Mouse (Mus musculus): ENCODE measurements at regions not wholly inside any gene's neighbourhood (a gene's known extent, or its start where the extent isn't known, plus 50 kb on each side); places are given as distances from the start of the nearest gene placed in this dataset.

DNA sequence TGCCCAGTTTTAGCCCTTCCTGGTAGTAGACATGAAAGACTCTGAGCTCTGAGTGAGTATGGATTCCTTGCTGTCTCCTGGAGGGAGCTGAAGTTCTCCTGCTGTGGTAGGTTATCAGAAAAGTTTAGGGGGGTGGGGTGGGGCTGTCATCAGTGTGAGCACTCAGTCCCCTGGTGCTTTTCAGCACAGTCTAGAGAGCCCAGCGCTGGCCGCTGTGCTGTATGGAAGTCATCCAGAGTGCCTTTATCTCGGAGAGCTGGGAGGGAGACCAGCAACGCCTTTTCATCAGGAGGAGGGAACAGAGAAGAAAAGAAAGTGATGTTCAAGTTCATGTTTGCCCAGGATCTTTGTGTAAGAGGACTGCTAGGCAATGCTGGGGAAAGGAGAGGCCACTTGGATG is 163.6 kb downstream of the Cyp26b1 start:
- Histone ChIP-seq H3K9me3 (replicated peaks) (no peaks in the 10 kb centered on the region), H3K4me3 (no peak overlapping the region), H3K36me3 (no peaks in the 10 kb centered on the region), H3K4me1 (peaks cover 20% of the 10 kb centered on the region), H3K27me3 (ENCODE audit: low read depth, poor library complexity, severe bottlenecking) (0 out of 2 replicates have a peak, but pooled peaks cover 4% of the 10 kb centered on the region), H3K27ac (replicated peaks) (no peak overlapping the region)
- DNase-seq (ENCODE audit: low spot score): no peak
- 71% methylated on average over 4 of the region's 4 CpGs for WGBS

DNA sequence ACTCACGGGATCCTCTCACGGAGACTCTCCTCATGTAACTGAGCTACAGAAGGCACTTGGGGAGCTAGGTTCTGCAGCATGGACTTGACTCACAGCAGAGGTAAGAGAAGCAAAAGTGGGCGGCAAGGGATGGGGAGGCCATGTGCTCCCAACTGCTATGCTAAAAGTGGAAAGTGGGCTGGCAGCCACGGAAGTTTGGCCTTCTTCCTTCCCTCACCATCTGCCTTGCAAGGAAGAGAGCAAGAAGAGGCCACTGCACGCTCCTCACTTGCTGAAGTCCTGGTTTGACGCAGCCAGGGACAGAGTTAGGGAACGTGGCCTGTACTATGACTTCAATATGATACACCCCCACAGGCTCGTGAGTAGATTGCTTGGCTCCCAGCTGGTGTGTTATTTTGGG is 164.5 kb downstream of the Cyp26b1 start:
- Histone ChIP-seq H3K36me3 (no peaks in the 10 kb centered on the region), H3K27me3 (ENCODE audit: low read depth, poor library complexity, severe bottlenecking) (0 out of 2 replicates have a peak, but pooled peaks cover 4% of the 10 kb centered on the region), H3K4me1 (peaks cover 20% of the 10 kb centered on the region), H3K9me3 (replicated peaks) (no peaks in the 10 kb centered on the region), H3K27ac (replicated peaks) (no peak overlapping the region), H3K4me3 (no peak overlapping the region)
- no peak for DNase-seq (ENCODE audit: low spot score)
- 88% methylated on average over 8 of the region's 8 CpGs for WGBS

DNA sequence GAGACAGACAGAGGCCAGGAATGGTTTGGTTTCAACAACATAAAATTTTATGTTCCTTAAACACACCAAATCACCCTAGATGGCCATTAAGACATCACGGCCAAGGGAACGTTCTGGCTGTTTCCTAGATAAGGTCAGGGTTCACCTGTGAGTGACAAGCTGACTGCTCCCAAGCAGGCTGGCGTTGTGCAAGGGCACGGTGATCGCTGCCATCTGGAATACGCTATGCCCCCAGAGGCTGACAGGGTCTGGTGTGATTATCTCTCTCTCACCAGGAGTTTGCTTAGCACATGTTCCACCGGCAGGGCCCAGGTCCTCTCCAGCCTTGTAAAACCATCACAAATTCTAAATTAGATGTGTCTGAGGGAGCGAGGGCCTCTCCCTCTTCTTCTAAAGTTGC is 167.0 kb downstream of the Cyp26b1 start:
- Histone ChIP-seq H3K36me3 (no peaks in the 10 kb centered on the region), H3K4me3 (no peak overlapping the region), H3K9me3 (replicated peaks) (no peaks in the 10 kb centered on the region), H3K27ac (replicated peaks) (no peak overlapping the region), H3K4me1 (peaks cover 15% of the 10 kb centered on the region), H3K27me3 (ENCODE audit: low read depth, poor library complexity, severe bottlenecking) (0 out of 2 replicates have a peak, but pooled peaks cover 4% of the 10 kb centered on the region)
- no peak for DNase-seq (ENCODE audit: low spot score)
- WGBS: 83% methylated on average over 8 of the region's 8 CpGs

DNA sequence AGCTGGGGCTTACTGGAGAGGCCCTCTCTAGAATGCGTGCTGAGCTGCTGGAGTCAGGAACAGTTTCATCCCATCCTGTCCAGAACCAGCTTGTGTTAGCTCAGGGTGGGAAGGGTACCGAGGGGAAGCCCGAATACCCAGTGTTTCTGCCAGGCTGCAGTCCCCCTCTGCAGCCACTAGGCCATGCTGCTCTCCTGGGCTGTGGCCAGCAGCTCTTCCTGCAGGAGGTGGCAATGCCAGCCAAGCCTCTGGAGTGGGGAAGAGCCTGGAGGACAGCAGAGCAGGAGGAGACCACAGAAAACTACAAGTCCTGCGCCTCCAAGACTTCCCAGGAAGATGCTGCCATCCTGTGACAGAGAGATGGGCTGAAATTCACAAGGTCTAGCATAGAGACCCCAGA is 167.9 kb downstream of the Cyp26b1 start:
- 51% methylated on average over 4 of the region's 4 CpGs for WGBS
- Histone ChIP-seq H3K36me3 (no peaks in the 10 kb centered on the region), H3K9me3 (replicated peaks) (no peaks in the 10 kb centered on the region), H3K4me3 (no peak overlapping the region), H3K4me1 (peaks cover 8% of the 10 kb centered on the region), H3K27ac (replicated peaks) (no peak overlapping the region), H3K27me3 (ENCODE audit: low read depth, poor library complexity, severe bottlenecking) (0 out of 2 replicates have a peak, but pooled peaks cover 4% of the 10 kb centered on the region)
- peak; percentile 35 for DNase-seq (ENCODE audit: low spot score)

DNA sequence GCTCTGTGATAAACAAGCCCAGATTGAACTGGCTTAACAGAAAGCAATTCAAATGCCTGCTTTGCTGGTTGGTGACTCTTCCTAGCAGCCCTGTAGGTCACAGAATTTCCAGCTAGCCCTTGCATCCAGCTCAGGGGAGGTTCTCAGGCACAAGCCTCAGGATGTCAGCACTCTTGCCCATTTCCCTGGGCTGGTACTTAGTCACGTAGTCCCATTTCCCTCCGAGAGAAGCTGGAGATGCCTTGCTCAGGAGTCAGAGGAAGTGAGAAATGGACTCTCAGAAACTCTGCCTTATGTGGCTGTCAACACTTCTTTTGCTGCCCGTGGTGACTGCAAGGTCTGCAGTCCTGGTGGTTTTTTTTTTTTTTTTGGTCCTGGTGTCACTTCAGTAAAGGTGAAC is 170.8 kb downstream of the Cyp26b1 start:
- H3K27ac ChIP-seq (replicated peaks): no peak overlapping the region
- H3K27me3 ChIP-seq (ENCODE audit: low read depth, poor library complexity, severe bottlenecking): no peaks in the 10 kb centered on the region
- 73% methylated on average over 3 of the region's 3 CpGs for WGBS
- DNase-seq (ENCODE audit: low spot score): no peak
- H3K4me3 ChIP-seq: no peak overlapping the region
- no peaks in the 10 kb centered on the region for H3K9me3 ChIP-seq (replicated peaks)
- H3K36me3 ChIP-seq: no peaks in the 10 kb centered on the region
- peaks cover 17% of the 10 kb centered on the region for H3K4me1 ChIP-seq

DNA sequence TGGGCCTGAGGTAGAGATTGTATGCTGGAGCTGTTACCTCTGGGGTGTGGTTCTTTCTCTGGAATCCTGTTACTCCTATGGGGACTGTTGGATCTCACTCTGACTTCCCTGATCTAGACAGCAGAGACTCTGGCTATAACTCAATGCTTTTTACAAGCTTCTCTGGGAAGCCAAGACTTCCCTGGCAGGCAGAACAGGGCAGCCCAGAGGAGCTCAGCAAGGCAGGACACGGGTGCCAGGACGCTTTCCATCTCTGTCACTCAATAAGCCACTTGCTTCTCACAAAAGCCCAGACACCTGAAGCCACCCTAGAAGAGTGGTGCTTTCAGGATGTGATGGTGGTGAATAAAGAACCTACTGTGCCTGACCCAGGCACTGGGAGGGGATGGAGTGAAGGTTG is 174.0 kb downstream of the Cyp26b1 start:
- Histone ChIP-seq H3K27ac (replicated peaks) (no peak overlapping the region), H3K36me3 (no peaks in the 10 kb centered on the region), H3K4me3 (no peak overlapping the region), H3K9me3 (replicated peaks) (no peaks in the 10 kb centered on the region), H3K27me3 (ENCODE audit: low read depth, poor library complexity, severe bottlenecking) (no peaks in the 10 kb centered on the region), H3K4me1 (peaks cover 17% of the 10 kb centered on the region)
- 87% methylated on average over 2 of the region's 2 CpGs for WGBS
- DNase-seq (ENCODE audit: low spot score): no peak

DNA sequence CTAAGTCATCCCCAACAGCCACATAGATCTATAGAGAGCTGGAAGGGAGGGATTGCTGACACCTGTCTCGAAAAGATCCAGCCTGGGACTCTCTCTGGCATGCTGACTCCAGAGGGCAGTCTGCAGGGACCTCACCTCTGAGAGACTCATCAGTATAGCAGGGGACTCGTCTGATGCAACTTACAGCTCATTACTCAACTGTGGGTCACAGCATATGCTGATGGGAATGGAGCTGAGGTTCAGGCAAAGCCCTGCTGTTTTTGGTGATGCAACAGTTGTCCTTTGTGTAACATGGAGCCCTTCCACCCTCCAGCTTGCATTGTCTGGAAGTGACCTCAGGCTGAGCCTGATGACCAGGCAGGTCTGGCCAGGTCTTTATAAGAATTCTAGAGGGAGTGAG is 174.4 kb downstream of the Cyp26b1 start:
- WGBS: 80% methylated on average over 2 of the region's 2 CpGs
- no peak overlapping the region for H3K4me3 ChIP-seq
- DNase-seq (ENCODE audit: low spot score): no peak
- H3K27me3 ChIP-seq (ENCODE audit: low read depth, poor library complexity, severe bottlenecking): no peaks in the 10 kb centered on the region
- no peaks in the 10 kb centered on the region for H3K36me3 ChIP-seq
- H3K9me3 ChIP-seq (replicated peaks): no peaks in the 10 kb centered on the region
- H3K27ac ChIP-seq (replicated peaks): no peak overlapping the region
- peaks cover 17% of the 10 kb centered on the region for H3K4me1 ChIP-seq

DNA sequence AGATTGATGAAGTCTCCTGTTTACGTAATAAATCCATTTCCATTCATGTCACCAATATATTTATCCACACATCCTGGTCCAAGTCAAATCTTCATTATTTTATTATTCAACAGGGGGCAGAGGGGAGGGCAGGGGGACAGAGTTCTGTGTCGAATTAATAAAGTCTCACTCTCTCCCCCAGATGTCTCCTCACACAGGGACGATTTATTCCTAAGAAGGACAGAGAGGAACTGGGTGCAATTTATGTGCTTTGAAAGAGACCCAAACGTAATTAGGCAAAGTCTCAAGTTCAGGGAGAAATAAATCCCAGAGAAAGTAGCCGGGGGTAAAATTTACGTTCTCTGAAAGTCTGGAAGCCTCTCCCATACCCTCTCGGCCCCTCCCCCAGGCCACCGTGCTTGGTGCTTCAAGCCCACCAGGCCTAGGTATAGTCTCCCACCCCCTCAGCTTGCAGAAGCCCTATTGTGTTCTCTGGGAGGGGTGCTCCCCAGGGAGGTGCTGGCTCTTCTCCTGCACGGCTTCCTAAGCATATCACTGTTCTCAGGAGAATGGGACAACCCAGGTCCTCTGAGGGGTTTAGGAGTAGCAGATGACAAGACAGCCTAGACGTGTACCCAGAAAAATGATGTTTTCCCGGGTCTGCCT is 176.6 kb downstream of the Cyp26b1 start:
- H3K9me3 ChIP-seq (replicated peaks): no peaks in the 10 kb centered on the region
- peaks cover 12% of the 10 kb centered on the region for H3K4me1 ChIP-seq
- no peaks in the 10 kb centered on the region for H3K27me3 ChIP-seq (ENCODE audit: low read depth, poor library complexity, severe bottlenecking)
- H3K27ac ChIP-seq (replicated peaks): no peak overlapping the region
- no peaks in the 10 kb centered on the region for H3K36me3 ChIP-seq
- DNase-seq (ENCODE audit: low spot score): no peak
- no peak overlapping the region for H3K4me3 ChIP-seq
- WGBS: 72% methylated on average over 11 of the region's 11 CpGs

DNA sequence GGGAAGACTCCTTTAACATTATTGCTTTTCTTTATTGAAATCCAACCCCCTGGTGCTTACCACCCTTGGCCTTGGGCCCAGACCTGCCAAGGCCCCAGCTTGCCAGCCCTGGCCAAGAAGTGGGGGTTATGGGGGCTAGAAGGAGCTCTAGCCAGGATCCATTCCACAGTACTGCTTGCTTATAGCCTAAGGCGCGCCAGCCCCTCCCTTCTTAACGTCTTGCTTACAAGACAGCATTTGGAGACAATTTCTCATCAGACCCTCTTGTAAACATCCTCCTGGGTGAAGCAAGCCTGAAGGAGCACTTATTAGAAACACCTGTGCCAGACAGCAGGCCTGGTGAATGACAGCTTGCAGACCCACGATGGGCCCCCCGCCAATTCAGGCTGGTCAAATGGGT is 179.3 kb downstream of the Cyp26b1 start:
- Histone ChIP-seq H3K36me3 (no peaks in the 10 kb centered on the region), H3K4me1 (no peaks in the 10 kb centered on the region), H3K9me3 (replicated peaks) (no peaks in the 10 kb centered on the region), H3K4me3 (no peak overlapping the region), H3K27ac (replicated peaks) (no peak overlapping the region), H3K27me3 (ENCODE audit: low read depth, poor library complexity, severe bottlenecking) (no peaks in the 10 kb centered on the region)
- no peak for DNase-seq (ENCODE audit: low spot score)
- WGBS: 79% methylated on average over 5 of the region's 5 CpGs

DNA sequence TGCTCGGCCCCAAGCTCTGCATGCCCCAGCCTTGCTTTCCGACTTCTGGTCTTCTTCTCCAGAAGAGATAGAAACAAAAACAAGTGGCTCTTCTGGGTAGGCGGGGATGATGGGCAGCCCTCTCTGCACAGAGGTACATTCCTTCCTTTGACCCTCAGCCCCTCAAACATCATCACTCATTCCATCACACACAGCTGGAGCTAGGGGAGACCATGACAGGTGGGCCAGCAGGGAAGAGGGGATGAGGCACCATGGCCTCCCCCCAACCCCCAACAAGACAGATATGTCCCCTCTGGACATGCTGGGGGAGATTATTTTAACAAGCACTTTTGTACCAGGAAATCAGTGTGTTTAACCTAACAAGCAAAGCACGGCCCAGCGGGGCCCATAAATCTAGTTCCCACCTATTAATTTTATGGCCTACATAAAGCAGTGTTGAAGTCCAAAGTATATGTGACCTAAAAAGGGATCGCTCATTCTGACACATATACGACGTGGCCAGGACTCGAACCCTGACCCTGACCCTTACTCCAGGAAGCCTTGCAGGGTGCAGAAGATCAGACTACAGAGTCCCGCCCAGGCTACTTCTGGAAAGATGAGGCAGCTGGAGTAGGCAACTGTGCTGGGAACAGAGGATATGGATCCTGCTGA is 183.7 kb downstream of the Cyp26b1 start:
- DNase-seq (ENCODE audit: low spot score): no peak
- H3K9me3 ChIP-seq (replicated peaks): no peaks in the 10 kb centered on the region
- no peaks in the 10 kb centered on the region for H3K4me1 ChIP-seq
- no peak overlapping the region for H3K4me3 ChIP-seq
- H3K27me3 ChIP-seq (ENCODE audit: low read depth, poor library complexity, severe bottlenecking): no peaks in the 10 kb centered on the region
- 85% methylated on average over 10 of the region's 10 CpGs for WGBS
- no peaks in the 10 kb centered on the region for H3K36me3 ChIP-seq
- H3K27ac ChIP-seq (replicated peaks): no peak overlapping the region

DNA sequence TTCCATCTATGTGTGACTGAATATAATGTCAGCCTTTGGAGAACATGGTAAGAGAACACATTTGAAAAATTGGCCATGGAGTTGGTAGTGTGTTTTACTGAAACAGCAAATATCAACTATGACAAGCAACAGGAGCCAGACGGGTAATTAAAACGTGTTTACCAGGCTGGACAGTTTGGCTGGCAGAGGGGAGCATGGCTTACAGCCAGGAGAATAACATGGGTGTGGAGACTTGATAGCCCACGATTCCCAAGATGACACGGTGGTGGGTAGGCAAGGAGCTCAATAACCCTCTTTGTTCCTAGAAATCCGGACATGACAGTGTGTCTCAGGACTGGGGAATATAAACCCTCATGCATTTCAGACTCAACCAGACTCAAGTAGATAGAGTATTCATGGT is 185.2 kb downstream of the Cyp26b1 start:
- DNase-seq (ENCODE audit: low spot score): no peak
- no peak overlapping the region for H3K4me3 ChIP-seq
- WGBS: 88% methylated on average over 5 of the region's 5 CpGs
- no peaks in the 10 kb centered on the region for H3K4me1 ChIP-seq
- no peaks in the 10 kb centered on the region for H3K9me3 ChIP-seq (replicated peaks)
- H3K27me3 ChIP-seq (ENCODE audit: low read depth, poor library complexity, severe bottlenecking): no peaks in the 10 kb centered on the region
- no peaks in the 10 kb centered on the region for H3K36me3 ChIP-seq
- no peak overlapping the region for H3K27ac ChIP-seq (replicated peaks)

DNA sequence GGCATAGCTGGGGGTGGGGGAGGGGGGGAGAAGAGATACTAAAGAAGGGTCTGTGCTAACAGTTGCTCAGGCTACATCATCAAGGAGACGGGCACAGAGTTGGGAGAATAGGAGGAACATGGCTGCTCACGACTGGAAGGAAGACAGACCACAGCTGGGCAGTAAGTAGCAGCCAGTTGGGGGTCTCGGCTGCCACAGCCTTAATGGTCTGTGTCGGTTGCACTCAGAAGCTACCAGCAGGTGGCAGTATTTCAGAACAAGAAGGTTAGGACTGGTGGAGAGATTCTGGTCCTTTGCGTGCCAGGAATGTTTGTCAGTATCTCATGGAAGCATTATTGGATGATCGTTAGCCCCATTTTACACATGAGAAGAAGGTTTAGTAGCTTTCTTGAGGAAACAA is 185.9 kb downstream of the Cyp26b1 start:
- peak; percentile 69 for DNase-seq (ENCODE audit: low spot score)
- Histone ChIP-seq H3K27me3 (ENCODE audit: low read depth, poor library complexity, severe bottlenecking) (no peaks in the 10 kb centered on the region), H3K4me1 (no peaks in the 10 kb centered on the region), H3K9me3 (replicated peaks) (no peaks in the 10 kb centered on the region), H3K4me3 (no peak overlapping the region), H3K36me3 (no peaks in the 10 kb centered on the region), H3K27ac (replicated peaks) (no peak overlapping the region)
- WGBS: 15% methylated on average over 6 of the region's 6 CpGs

DNA sequence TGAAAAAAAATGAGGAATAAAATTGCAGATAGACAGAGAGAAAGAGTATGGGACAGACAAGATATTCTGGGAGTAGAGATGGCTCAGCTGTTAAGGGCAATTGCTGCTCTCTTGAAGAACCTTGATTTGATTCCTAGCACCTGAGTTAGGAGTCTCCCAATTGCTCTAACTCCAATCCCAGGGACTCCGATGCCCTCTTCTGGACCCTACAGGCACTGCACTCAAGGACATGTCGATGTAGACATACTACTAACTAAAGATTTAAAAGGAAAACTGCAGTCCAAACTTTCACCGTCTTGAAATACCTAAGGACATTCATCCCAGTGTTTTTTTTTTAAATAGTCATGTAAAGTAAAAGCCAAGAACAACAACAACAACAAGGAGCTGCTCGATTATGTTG is 189.0 kb downstream of the Cyp26b1 start:
- no peaks in the 10 kb centered on the region for H3K9me3 ChIP-seq (replicated peaks)
- H3K27ac ChIP-seq (replicated peaks): no peak overlapping the region
- no peak for DNase-seq (ENCODE audit: low spot score)
- no peaks in the 10 kb centered on the region for H3K36me3 ChIP-seq
- 63% methylated on average over 4 of the region's 4 CpGs for WGBS
- H3K4me1 ChIP-seq: no peaks in the 10 kb centered on the region
- H3K4me3 ChIP-seq: no peak overlapping the region
- H3K27me3 ChIP-seq (ENCODE audit: low read depth, poor library complexity, severe bottlenecking): no peaks in the 10 kb centered on the region

Data from midbrain, embryonic 10.5 days (tissue).